Mouse (Mus musculus) fibroblast of lung, adult 2 months (primary cell): ENCODE results near the gene Arpc5l.
"Not testable (repeated sequence)": the region's sequence is repeated elsewhere in the genome, so short reads cannot be mapped to it uniquely, and the experiment has no call there.

Source experiments
- DNase-seq: peaks from one replicate; pipeline ENCODE4 v3.0.0-alpha.2; 2011; ENCODE audit warnings: low read depth

Gene Arpc5l

DNA sequence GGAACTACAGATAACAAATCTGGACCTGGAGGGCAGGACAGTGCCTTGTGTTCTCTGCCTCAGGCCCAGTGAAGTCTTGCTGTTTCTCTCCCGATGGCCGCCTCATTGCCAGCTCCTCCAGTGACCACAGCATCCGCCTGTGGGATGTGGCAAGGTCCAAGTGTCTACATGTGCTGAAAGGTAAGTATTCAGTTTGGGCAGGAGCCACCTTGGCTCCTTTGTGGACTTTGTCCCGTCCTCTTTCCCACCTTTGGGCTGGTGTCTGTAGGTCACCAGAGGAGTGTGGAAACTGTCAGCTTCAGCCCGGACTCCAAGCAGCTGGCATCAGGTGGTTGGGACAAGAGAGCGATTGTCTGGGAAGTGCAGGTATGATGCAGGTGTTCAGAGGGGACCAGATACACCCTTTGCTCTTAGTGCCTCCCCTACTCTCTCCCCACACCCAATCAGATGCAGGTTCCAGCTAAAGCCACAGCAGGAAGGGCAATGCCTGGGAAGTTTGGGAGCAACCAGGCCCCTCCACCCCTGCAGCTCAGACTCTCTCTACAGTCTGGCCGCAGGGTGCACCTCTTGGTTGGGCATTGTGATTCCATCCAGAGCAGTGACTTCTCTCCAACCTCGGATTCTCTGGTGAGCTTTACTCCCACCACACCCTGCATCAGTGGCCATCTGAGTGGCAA lies 5.1 kb upstream of the Arpc5l start:
- no peak for DNase-seq

DNA sequence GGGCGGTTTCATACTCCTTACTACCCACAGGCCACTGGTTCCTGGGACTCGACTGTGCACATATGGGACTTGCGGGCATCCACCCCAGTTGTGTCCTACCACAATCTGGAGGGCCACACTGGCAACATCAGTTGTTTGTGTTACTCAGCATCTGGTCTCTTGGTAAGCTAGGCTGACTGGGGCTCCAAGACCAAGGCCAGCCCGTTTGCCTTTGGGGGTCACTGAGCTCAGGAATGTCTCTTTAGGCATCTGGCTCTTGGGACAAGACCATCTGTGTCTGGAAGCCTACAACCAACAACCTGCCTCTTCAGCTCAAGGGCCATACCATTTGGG lies 4.6 kb upstream of the Arpc5l start:
- no peak for DNase-seq

DNA sequence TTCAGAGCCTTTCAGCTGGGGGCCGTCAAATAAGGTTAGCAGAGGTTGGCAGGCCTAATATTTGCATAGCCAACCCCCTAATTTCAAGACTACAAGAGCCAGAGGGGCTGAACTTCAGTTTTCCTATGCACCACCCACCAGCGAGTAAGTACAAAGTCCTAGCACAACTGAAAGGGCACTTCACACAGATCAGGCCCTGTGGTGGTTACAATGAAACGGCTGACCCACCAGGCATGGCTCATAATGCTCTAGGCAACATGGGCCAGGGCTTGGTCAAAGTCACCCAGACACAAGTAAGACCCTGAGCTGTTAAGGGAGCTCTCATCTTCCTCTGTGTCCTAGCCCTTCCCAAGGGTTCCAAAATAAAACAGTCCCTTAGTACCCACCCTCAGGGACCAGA lies 3.3 kb upstream of the Arpc5l start:
- no peak for DNase-seq

GRCm38 (mm10) chr2:39003106-39003505 lies 2.0 kb upstream of the Arpc5l start:
- no peak for DNase-seq

DNA sequence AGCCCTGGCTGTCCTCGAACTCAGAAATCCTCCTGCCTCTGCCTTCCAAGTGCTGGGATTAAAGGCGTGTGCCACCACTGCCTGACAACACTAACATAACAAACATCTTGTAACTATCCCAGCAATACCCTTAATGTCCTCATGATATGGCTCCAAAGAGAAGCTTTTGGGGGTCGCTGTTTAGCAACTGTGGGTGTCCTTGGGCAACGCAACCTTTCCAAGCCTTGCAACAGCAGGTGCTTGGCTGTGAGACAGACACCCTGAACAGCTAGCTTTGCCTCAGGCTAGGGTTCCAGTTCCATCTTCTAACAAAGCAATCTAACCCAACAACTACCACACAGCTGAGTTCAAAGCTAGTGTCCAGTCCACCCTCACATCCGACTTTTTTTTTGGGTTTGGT lies 1.6 kb upstream of the Arpc5l start:
- no peak for DNase-seq

DNA sequence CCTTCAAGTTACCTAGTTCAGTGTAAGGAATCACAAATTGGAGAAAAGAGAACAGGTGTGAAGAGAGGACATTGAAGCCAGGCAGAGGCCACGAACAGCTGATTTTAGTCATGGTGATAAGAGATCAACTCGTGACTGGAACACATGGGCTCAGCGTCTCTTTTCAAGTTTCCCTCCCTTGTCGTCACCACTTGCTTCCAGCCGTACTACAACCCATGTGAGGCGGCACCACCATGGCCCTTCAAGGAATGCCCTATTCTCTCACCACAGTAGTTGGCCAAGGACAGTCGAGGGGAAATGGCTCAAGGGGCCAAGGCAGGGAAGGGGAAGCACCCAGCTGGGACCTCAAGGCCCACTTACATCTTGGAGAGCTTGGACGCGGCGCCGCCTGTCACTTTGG lies 776 bp upstream of the Arpc5l start:
- no peak for DNase-seq

DNA sequence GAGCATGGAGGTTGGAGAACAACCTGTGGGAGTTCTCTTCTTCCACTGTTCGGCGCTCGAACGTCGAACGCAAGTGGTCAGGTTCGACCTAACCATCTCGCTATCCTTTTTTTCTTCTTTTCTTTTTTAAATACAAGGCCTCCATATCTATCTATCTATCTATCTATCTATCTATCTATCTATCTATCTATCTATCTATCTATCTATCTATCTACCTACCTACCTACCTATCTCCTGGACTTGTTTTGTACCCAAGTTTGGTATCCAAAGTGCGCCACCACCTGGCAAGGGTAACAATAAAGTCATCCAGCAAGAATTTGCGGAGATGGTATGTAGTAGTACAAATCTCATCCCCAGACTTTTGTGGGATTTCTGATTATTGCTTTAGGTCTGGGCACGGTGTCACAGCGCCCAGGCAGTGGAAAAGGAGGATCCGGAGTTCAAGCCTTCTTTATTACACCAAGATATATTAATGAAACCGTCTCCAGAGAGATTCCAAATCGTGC lies 479 bp downstream of the Arpc5l start, which contains the start of gene Rpl35:
Rpl35 (minus strand) TSS at position 51 of the 506 bp plus-strand sequence.
- DNase-seq = no peak

DNA sequence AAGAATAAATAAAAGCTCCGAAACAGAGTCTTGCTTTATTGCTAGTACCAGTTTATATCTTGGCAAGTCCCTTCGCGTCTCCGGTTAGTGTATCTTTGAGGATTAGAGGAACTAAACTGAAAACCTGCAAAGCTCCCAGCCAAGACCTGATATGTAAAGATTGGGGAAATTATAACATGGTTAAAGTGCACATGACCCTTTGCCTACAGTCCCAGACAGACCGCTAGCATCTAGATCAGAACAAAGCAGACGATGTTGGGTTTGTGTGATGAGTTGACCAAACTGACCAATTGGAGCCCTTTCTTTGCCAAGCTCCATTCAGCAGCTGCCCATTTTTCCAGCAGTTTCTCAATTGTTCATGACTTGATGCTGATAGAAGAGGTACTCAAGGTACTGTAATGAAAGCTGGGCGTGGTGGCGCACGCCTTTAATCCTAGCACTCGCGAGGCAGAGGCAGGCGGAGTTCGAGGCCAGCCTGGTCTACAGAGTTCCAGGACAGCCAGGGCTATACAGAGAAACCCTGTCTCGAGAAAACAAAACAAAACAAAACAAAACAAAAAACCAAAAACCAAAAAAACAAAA lies 1.1 kb downstream of the Arpc5l start:
- DNase-seq = no peak

GRCm38 (mm10) chr2:39007865-39008264 lies 2.7 kb downstream of the Arpc5l start:
- DNase-seq = peak; percentile 67

GRCm38 (mm10) chr2:39008350-39008851 lies 3.3 kb downstream of the Arpc5l start:
- no peak for DNase-seq

DNA sequence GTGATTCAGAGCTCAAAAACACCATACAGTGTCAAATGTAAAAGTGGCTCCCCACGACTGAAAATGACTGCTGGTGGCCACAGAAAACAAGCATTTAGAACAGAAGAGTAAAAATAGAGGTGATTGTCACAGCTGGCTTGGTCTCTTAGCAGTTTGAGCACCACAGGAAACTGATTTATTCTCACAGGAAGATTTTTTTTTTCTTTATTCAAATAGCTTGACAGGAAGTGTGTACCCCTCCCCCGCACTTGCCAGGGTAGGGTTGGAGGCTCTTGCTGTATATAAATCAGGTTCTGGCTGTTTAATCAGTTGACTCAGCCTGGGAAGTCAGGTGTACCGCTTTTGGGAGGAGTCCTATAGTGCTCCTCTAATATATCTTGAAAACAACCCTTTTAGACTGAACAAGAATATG lies 3.8 kb downstream of the Arpc5l start:
- DNase-seq = no peak

- not testable (repeated sequence) for DNase-seq
Observed at GRCm38 (mm10) chr2:39010144-39010543, 5.0 kb downstream of the Arpc5l start.

DNA sequence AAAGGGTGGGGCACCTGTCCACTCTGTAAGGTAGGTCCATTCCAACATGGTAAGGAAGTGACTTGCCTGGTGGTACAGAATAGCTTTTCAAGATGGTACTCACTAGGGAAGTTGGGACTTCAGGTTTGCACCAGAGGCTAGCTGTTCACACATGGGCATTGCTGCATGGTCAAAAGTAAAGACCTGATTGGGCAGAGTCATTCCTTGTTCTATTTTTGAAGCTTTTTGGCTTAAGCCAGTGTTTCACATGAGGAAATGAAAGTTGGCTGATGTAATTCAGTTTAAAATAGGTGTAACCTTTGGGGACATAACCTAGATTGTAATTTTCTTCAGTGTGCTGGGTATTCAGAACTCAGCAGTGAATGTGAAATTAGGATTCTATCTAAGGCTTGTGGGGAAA lies 6.1 kb downstream of the Arpc5l start:
- DNase-seq = no peak

DNA sequence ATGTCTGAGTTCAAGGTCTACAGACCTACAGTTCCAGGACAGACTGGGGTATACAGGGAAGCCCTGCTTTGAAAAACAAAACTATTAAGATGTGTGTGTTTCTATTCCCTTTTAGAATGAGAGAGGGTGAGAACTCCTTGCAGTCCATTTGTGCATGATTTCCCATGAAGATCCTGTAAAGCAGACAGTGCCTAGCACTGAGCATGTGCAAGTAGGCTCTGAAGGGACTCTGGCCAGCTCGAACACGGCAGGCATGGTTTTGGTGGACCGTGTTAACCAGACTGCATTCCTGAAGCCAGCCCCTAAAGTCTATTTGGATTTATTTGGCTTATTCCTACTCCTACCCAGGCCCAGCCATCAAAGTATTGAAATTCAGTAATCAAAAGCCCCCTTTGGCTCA lies 6.8 kb downstream of the Arpc5l start:
- DNase-seq = no peak

GRCm38 (mm10) chr2:39012768-39013279 lies 7.7 kb downstream of the Arpc5l start:
- no peak for DNase-seq

- no peak for DNase-seq
Observed at GRCm38 (mm10) chr2:39016581-39016980, 11.4 kb downstream of the Arpc5l start.

DNA sequence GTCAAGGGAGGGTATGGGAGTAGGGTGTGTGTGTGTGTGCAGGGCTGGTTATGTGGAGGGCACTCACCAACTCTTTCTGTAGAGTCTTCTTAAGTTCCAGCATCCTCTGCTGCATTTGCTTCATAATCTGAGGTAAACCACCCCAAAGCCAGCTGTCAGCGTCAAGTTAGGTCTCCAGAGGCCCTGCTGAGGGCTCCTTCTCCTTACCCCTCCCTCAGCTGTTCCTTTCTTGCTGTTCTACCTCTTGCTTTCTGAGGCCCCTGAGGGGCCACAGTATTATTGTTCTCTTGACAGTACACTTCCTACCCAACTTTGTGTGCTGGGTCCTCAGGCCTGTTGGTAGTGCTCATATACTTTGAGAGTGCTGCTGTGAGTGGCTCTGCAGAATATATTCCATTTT lies 14.9 kb downstream of the Arpc5l start:
- DNase-seq = no peak

DNA sequence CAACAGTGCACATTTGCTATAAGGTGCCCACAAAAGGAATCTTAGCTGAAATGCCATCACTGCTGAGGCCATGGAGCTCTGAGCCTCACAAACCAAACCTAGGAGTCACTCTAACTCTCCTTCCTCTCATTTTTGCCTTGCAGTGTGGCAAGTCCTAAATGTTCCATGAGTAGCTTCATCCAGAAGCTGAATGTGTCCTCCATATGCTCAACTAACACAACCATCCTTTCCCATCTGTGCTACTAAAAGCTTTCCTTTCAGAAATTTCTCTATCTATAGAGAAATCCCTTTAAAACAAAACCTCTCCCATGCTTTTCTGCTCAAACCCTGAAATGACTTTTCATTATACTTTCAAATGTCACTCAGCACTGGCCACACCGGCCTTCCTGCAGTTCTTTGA lies 26.5 kb downstream of the Arpc5l start:
- DNase-seq = no peak

DNA sequence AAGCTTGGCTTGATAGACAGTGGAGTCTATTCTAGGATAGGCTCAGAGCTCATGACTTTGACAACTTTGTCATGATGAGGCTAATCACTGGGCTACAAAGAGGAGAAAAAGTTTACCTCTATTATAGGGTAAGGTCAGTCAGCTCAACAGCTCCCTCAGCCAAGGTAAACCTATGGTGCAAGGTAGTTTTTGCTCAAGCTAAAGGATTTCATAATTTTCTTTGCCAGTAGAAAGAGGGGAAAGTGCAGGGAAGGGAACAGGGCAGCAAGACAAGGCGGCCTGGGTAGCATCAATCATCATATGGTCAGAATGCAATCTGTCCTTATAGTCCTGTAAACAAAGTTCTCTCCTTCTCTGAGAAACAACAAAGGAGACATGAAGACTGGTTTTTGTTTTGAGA lies 35.1 kb downstream of the Arpc5l start:
- no peak for DNase-seq

DNA sequence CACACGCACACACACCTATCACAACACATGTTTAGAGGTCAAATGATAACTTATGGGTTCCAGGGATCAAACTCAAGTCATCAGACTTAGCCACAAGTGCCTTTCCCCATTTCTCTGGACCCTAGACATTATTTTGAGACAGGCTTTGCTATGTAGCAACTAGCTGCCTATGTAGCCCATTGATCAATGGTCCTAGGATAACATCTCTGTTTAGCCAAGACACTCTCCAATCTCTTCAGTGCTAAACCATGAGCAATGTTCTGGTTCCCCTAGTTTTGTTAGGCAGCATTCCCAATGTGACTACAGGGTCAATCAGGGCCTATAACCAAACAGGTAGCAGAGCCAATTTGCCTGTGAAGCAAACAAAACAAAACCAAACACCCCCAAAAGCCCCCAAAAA lies 43.4 kb downstream of the Arpc5l start:
- no peak for DNase-seq

GRCm38 (mm10) chr2:39064687-39065399 lies 59.7 kb downstream of the Arpc5l start:
- no peak for DNase-seq
